Mouse (Mus musculus) lung, postnatal 0 days (tissue): ENCODE data around the gene Rps10.

Experiments
- CTCF ChIP-seq: IDR thresholded peaks from 2 replicates; pipeline ENCODE4 v1.5.1; 2016; ENCODE audit warnings: antibody characterized with exemption, mild to moderate bottlenecking
- EP300 ChIP-seq: IDR thresholded peaks from 2 replicates; pipeline ENCODE4 v1.6.1; 2016; ENCODE audit warnings: antibody characterized with exemption, mild to moderate bottlenecking, control low read depth

- TF ChIP-seq CTCF (no peak), EP300 (no peak)
Observed at GRCm38 (mm10) chr17:27643101-27643500, 6.6 kb upstream of the Rps10 start.
